Mouse (Mus musculus) duodenum, adult 2 months (tissue): ENCODE measurements around the gene Cdt1. TPM values are rescaled to one million over a fixed set of nuclear protein-coding genes. Genes with fewer than 3 reads are reported as not detected.

Experiments
- polyA plus RNA-seq: library from polyadenylated mRNA; depleted of rRNA; stranded (reverse); fragments of >200 nt; gene quantifications from 2 replicates; pipeline ENCODE4 v1.2.3, GENCODE M21; 2012; ENCODE audit warnings: low replicate concordance; rRNA removed

The Cdt1 gene
- 47.8 and 130 TPM in 2 replicates for polyA plus RNA-seq

DNA sequence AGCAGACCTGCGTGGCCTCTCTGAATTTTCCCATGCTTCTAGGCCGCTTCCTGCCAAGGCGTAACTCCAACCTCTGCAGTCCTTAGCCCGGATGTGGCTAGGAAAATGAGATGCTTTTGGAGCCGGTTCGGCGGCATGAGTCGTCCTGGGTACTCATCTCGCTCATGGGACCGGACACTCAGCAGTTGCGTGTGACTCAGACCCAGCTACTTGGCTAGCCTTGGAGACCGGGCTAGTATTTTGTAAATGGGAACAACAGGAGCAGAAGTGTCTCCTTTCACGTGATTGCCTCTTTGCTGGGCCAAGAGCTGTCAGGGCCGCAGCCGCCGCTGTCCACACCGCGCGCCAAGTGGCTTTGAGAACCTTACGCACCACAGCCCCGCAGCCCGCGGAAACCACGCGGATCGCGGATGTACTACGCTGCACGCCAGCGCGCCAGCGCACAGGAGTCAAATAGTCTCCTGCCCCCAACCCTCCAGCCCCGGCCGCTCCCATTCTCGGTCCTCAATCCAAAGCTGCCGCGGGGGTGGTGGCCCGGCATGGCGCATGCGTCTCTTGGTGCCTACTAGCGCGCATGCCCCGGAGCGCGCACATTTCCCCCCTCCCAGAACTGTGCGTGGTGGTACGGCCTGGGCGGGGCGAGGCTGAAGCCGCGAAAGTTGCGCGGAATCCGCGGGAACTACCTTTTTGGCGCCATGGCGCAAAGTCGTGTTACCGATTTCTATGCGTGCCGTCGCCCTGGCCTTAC is at the start of gene Cdt1:
Gene Cdt1 (plus strand): TSS at position 655 of the 748 bp plus-strand sequence.

DNA sequence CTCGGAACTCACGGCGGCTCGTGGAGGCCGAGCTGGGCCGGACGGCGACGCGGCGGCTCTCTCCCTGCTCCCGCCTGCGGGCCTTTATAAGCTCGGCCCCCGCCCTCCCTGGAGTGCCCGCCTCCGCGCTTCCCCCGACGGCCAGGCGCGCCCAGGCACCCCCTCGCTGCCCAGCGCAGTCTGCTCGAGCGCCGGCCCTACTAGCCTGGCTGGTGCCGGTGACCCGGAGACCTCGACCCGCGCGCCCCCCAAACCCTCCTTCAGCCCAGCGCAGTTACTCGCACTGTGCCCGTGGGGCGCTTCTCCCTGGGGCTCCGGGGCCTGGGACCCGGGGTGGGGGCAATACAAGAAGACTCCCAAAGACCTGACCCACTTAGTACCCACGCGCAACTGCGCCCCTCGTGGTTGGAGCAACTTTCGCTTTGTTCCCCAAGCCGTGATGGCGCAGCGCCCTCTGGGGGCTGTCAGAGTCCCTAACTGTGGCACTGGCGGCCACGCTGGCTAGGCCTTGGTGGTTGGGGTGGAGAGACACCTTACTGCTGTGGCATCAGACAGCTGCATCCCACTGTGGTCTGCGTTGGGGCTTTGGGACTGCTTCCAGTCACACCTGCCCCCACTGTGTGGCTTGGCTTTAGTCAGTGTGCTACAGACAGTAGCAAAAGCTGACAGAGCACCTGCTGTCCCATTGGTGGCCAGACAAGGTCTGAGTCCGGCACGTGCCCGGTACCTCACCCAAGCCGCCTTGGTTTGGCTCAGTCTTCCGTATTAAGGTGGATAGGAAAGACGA is 16.4 kb upstream of the Cdt1 start, which contains the start of gene Piezo1:
Gene Piezo1 (minus strand): TSS at position 65 of the 787 bp plus-strand sequence.

DNA sequence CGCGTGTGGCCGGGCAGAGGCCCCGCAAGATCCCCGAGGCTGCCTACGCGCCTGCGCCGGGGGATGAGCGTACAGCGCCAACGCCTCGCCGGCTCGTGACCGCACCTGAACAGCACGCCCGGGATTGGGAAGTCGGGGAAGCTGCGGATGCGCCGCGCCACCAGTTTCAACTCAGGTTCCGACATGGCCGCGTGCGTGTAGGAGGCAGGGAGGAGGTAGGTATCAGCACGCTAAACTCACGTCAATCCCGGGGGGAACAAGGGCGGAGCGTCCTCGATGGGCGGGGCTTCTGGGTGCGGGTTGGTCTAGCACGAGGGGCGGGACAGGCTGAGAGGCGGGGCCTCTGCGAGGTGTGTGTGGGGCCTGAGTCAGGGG is 8.8 kb downstream of the Cdt1 start, which contains the start of gene Aprt:
Gene Aprt (minus strand): TSS at position 262 of the 375 bp plus-strand sequence.

DNA sequence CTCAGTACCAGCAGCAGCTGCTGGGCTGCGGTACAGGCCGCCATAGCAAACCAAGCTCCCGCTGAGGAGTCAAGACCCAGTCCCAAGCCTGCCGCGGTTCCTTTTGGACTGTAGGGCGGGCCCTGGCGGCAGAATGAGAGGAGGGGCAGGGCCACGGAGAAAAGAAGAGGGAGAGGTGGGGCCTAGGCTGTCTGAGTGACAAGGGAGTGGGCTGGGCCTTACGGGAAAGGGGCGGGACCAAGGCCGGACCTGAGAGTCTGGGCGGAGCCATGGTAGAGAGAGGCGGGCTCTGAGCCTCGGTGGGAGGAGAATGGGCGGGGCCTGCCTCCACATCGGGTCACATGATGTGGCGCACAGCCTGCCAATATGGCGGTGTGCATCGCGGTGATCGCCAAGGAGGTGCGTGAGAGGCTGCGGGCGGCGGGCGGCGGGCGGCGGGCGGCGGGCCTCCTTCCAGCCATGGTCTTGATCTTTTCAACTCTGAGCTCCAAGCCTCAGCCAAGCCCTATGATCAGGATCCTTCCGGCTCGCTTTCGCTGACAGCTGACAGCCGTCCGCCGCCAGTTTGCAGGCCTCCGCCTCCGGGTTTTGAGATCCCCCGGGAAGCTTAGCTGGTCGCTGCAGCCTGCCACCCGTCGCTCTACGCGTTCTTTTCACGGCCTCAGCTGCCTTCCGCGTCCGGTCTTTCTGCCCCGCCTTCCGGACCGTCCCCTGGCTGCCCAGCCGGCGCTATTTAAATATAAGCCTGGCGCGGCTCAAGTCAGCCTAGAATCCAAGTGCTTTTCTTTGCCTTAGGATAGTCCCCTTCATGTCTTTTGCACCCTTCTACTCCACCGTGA is 43.7 kb downstream of the Cdt1 start, which contains the start of the genes Galns and Trappc2l:
Gene Galns (minus strand): TSS at position 169 of the 839 bp plus-strand sequence.
Gene Trappc2l (plus strand): TSS at position 346 of the 839 bp plus-strand sequence.

DNA sequence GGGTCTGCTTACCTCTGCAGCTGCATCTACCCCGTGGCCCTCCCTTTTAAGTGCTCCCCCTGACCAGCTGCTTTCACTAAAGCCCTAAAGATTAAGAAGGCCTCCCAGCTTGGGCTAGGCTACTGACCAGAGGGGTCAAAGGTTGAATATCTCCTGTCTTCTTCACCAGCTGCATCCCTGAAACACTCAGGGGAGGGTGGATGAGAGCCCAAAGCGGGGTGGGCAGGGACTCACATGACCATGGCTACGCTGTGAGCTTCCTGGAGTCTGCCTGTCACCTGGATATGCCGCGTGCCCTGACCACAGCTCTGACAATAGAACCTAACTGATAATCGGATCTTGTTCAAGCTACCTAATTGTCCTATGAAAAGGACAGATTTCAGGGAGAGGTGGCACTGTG is 54.9 kb downstream of the Cdt1 start, which contains the start of gene Pabpn1l:
Gene Pabpn1l (minus strand): TSS at position 13 of the 400 bp plus-strand sequence.

Other genes with a start within 250 kb of the Cdt1 start
- not detected in 2 replicates for gene Trhr2, start 207.3 kb upstream of the Cdt1 start, polyA plus RNA-seq
- gene Zc3h18, start 191.4 kb upstream of the Cdt1 start, polyA plus RNA-seq = 21.8 and 28.0 TPM in 2 replicates
- gene Il17c, start 146.0 kb upstream of the Cdt1 start, polyA plus RNA-seq = 0.27 TPM in 1 of 2 replicates, not detected in the other
- 176 and 337 TPM in 2 replicates for gene Cyba, start 135.1 kb upstream of the Cdt1 start, polyA plus RNA-seq
- 24.1 and 33.2 TPM in 2 replicates for gene Mvd, start 124.6 kb upstream of the Cdt1 start, polyA plus RNA-seq
- 2.4 and 3.5 TPM in 2 replicates for gene Snai3, start 107.3 kb upstream of the Cdt1 start, polyA plus RNA-seq
- gene Rnf166, start 92.0 kb upstream of the Cdt1 start, polyA plus RNA-seq = 46.6 and 51.2 TPM in 2 replicates
- 30.8 and 32.0 TPM in 2 replicates for gene Ctu2, start 91.9 kb upstream of the Cdt1 start, polyA plus RNA-seq
- gene Piezo1, start 16.7 kb upstream of the Cdt1 start, polyA plus RNA-seq = 22.7 and 28.7 TPM in 2 replicates
- 696 and 873 TPM in 2 replicates for gene Aprt, start 8.9 kb downstream of the Cdt1 start, polyA plus RNA-seq
- gene Galns, start 43.4 kb downstream of the Cdt1 start, polyA plus RNA-seq = 13.8 and 23.3 TPM in 2 replicates
- 150 and 176 TPM in 2 replicates for gene Trappc2l, start 43.6 kb downstream of the Cdt1 start, polyA plus RNA-seq
- gene Pabpn1l, start 54.7 kb downstream of the Cdt1 start, polyA plus RNA-seq = 0.21 TPM in 1 of 2 replicates, not detected in the other
- 8.3 and 9.0 TPM in 2 replicates for gene Cbfa2t3, start 131.1 kb downstream of the Cdt1 start, polyA plus RNA-seq
- gene Acsf3, start 207.5 kb downstream of the Cdt1 start, polyA plus RNA-seq = 32.6 and 42.7 TPM in 2 replicates